Mouse (Mus musculus) midbrain, embryonic 14.5 days (tissue): ENCODE results near the gene Usf1. TPM values are rescaled to one million over a fixed set of nuclear protein-coding genes. Genes with fewer than 3 reads are reported as not detected.

ENCODE experiments used
- ATAC-seq: fragments of 200-750 bp; cut with Nextera tagmentation; 2 replicates; pipeline ENCODE4 v1.8.0; 2017; ENCODE audit warnings: moderate number of reproducible peaks, moderate library complexity; ENCODE audit not compliant: low FRiP score, low TSS enrichment
- DNase-seq: peaks from one replicate; pipeline ENCODE4 v3.0.0-alpha.2; 2015
- H3K27ac ChIP-seq: fragments of 300-500 bp; sonication (generic); replicated peaks from 2 replicates; pipeline ENCODE4 v1.5.1; 2014; ENCODE audit warnings: mild to moderate bottlenecking, low read depth, low read length, moderate library complexity
- H3K27me3 ChIP-seq: fragments of 300-500 bp; sonication (generic); 2 replicates; pipeline ENCODE4 v1.6.1; 2014; ENCODE audit warnings: low read length, control low read depth, mixed read lengths; ENCODE audit not compliant: control insufficient read depth, insufficient read depth
- H3K36me3 ChIP-seq: fragments of 300-500 bp; sonication (generic); 2 replicates; pipeline ENCODE4 v1.6.1; 2014; ENCODE audit warnings: low read length, control low read depth; ENCODE audit not compliant: control insufficient read depth, insufficient read depth
- H3K4me1 ChIP-seq: fragments of 300-500 bp; sonication (generic); 2 replicates; pipeline ENCODE4 v1.6.1; 2014; ENCODE audit warnings: mild to moderate bottlenecking, antibody characterized with exemption, low read length, control low read depth; ENCODE audit not compliant: control insufficient read depth, insufficient read depth
- H3K4me2 ChIP-seq: fragments of 300-500 bp; sonication (generic); 2 replicates; pipeline ENCODE4 v1.6.1; 2014; ENCODE audit warnings: mild to moderate bottlenecking, low read length, moderate library complexity
- H3K4me3 ChIP-seq: fragments of 300-500 bp; sonication (generic); replicated peaks from 2 replicates; pipeline ENCODE4 v1.5.1; 2014; ENCODE audit warnings: low read depth, low read length
- H3K9ac ChIP-seq: fragments of 300-500 bp; sonication (generic); replicated peaks from 2 replicates; pipeline ENCODE4 v1.6.1; 2014; ENCODE audit warnings: mild to moderate bottlenecking, low read length, moderate library complexity
- H3K9me3 ChIP-seq: fragments of 300-500 bp; sonication (generic); 2 replicates; pipeline ENCODE4 v1.6.1; 2016; ENCODE audit warnings: low read length, control low read depth, mixed read lengths; ENCODE audit not compliant: control insufficient read depth
- WGBS: fragments of 180-500 bp; shearing (Covaris S2); extraction: QIAGEN DNeasy Blood & Tissue Kit; methylation state at CpG from one replicate; pipeline ENCODE4 v1.1.7; 2014; 5-methylcytosine and 5-hydroxymethylcytosine counted together
- polyA plus RNA-seq: library from polyadenylated mRNA; unstranded; fragments of >200 nt; fragmentation: Nextera tagmentation; extraction: Ambion mirVana; gene quantifications from 2 replicates; pipeline ENCODE4 v1.2.1, GENCODE M21; 2014

Usf1 gene
- polyA plus RNA-seq, 1 experiment from 2014 or later: 207 TPM

DNA sequence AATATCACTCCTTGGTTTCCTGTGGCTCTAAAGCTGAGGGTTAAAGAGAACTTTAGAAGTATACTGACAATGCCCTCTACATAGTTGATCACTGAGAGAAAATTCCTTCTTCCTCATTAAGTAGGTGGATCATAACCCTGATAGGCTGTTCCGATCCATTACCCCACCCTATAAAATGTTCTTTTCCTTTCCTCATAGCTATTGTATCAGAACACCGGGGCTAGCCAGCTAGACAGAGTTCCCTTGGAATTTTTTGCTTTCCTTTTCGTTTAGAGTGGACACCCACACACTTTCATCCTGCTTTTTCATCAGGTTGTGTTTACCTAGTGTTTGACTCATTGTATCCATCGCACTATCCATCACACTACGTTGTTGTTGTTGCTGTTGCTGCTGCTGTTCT, 13.5 kb downstream of the Usf1 start:
- H3K27ac ChIP-seq: no peak overlapping the region
- 84% methylated on average over 5 of the region's 5 CpGs for WGBS
- H3K4me1 ChIP-seq: no peaks in the 10 kb centered on the region
- no peak overlapping the region for H3K9ac ChIP-seq
- H3K36me3 ChIP-seq: peaks cover 19% of the 10 kb centered on the region
- no peaks in the 10 kb centered on the region for H3K27me3 ChIP-seq
- ATAC-seq: no peak
- no peak overlapping the region for H3K4me2 ChIP-seq
- H3K4me3 ChIP-seq: no peak overlapping the region
- no peak for DNase-seq
- no peaks in the 10 kb centered on the region for H3K9me3 ChIP-seq

DNA sequence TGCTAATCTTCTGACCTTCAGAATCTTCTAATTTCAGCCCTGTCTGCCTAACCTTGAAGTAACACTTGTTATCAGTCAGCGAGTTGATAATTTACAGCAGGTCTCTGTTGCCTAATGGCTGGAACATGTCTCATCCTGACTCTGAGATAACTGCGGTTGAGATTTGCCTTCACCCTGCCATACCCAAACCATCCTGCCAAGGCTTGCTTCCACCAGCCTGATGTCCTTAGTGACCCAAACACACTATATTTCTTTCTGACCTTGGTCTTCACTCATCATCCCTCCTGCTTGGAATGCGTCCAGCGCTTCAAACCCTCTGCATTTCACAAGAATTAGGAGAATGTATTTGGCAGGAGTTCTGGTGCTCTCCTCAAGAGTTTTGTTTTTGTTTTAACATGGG, 14.0 kb downstream of the Usf1 start:
- Histone ChIP-seq H3K4me2 (no peak overlapping the region), H3K27ac (no peak overlapping the region), H3K9me3 (no peaks in the 10 kb centered on the region), H3K36me3 (peaks cover 14% of the 10 kb centered on the region), H3K9ac (no peak overlapping the region), H3K4me3 (no peak overlapping the region), H3K4me1 (no peaks in the 10 kb centered on the region), H3K27me3 (no peaks in the 10 kb centered on the region)
- ATAC-seq (no peak), DNase-seq (no peak)
- WGBS: 83% methylated on average over 4 of the region's 4 CpGs

DNA sequence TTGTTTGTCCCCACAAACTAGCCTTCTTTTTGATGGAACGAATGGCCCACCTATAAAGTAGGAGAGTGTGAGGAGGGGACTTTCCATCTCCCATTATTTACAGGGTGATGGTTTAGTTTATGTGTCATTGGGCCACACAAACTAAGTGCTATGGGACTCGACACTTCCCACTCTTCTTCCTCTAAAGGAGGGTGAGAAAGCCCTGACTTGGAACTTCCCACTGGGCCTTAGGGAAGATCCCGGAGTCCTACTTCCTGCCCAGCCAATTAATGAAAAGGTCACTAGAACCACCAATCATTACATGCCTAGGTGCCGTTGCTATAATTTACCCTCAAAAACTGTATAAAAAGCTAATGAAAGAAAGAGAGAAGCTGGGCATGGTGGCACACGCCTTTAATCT, 21.0 kb downstream of the Usf1 start:
- Histone ChIP-seq H3K4me1 (no peaks in the 10 kb centered on the region), H3K4me3 (no peak overlapping the region), H3K9ac (no peak overlapping the region), H3K27ac (no peak overlapping the region), H3K9me3 (no peaks in the 10 kb centered on the region), H3K27me3 (peaks cover 2% of the 10 kb centered on the region), H3K36me3 (no peaks in the 10 kb centered on the region), H3K4me2 (no peak overlapping the region)
- 88% methylated on average over 5 of the region's 5 CpGs for WGBS
- ATAC-seq: no peak
- DNase-seq: no peak

DNA sequence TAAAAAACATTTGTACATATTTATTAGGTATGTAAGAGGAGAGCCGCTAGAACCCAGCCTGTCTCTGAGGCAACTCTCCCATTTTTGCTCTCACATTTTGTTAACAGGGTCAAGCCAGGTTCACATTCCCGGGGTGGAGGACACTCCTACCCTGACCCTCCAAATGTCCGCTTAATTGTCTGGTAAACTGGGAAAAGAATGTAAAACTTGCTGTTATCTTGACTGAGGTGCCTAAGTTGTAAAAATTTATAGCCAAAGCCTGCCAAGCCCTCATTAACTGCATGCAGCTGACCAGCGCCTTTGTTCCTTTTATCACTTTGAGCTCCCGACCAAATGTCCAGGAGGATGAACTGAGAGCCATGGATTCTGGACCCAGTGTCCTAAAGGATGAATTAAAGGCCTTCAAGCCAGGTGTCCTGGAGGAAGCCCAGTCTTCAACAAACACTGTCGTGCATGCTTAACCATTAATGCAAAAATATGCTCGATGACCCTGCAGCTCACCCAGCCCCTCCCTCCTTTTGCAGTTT, 24.2 kb downstream of the Usf1 start:
- no peak for ATAC-seq
- Histone ChIP-seq H3K27ac (no peak overlapping the region), H3K4me2 (no peak overlapping the region), H3K9me3 (no peaks in the 10 kb centered on the region), H3K27me3 (peaks cover 30% of the 10 kb centered on the region), H3K36me3 (no peaks in the 10 kb centered on the region), H3K4me1 (peaks cover 12% of the 10 kb centered on the region; the same call in 1 of the 2 replicates), H3K4me3 (no peak overlapping the region), H3K9ac (no peak overlapping the region)
- DNase-seq: no peak
- WGBS: 77% methylated on average over 7 of the region's 7 CpGs

DNA sequence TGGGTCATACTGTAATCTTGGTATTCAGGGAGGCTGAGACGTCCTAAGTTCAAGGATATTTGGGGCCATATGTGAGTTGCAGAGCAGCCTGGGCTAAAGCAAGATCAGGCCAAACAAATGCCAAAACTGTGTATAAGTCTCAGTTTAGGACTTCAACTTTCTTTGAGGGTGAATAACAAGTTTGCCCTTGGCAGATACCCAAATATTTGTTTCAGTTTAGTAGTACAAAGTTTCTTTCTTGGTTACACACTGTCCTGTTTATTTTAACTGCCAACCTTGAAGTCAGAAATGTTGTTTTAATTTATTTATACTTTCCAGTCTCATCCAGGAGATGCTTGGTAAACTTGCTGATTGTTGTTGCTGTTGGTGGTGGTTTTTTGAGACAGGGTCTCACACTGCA, 24.9 kb downstream of the Usf1 start:
- H3K36me3 ChIP-seq: no peaks in the 10 kb centered on the region
- DNase-seq (no peak), ATAC-seq (no peak)
- peaks cover 12% of the 10 kb centered on the region; the same call in 1 of the 2 replicates for H3K4me1 ChIP-seq
- H3K9me3 ChIP-seq: no peaks in the 10 kb centered on the region
- H3K9ac ChIP-seq: no peak overlapping the region
- no peak overlapping the region for H3K4me3 ChIP-seq
- H3K27me3 ChIP-seq: peaks cover 30% of the 10 kb centered on the region
- no peak overlapping the region for H3K27ac ChIP-seq
- 71% methylated on average over 1 of the region's 1 CpGs for WGBS
- H3K4me2 ChIP-seq: no peak overlapping the region

DNA sequence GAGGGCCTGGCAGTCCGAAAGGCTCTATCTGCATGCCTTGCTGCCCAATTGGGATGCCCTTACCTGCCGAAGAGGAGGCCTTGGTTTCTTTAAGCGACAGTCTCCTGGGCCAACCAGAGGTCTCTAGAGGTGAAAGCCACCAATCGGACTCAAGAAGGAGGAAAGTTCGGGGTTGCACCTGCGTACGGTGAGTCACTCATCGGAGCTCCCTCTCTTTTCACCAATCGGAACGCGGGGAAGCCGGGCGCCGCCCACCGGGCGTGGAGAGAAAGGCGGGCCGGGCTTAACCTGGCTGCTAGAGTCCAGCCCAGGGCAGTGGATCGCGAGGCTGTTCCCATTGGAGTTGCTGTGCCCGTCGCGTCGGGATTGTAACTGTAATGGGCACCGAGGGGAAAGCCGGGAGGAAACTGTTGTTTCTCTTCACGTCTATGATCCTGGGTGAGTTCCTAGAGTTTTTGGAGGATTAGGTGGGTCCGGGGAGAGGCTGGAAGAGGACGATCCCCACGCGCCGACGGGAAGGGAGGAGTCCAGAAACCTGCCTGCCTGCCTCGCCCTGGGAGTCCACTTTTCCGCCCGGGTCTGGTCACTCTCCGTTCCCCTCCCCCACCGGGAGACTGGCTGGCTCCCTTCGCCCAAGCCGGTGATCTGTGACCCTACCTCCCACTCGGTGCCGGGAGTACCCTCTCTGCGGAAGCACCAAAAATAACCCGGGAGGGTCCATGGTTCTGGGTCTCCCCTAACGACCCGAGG, 26.3 kb downstream of the Usf1 start, which contains the start of gene F11r:
TSS of gene F11r (plus strand) at position 272 of the 750 bp plus-strand sequence.
- Histone ChIP-seq H3K27me3 (peaks cover 30% of the 10 kb centered on the region), H3K4me2 (peak within 1 kb of the TSS; percentile 51), H3K36me3 (no peaks in the 10 kb centered on the region), H3K9me3 (no peaks in the 10 kb centered on the region), H3K4me1 (peaks cover 12% of the 10 kb centered on the region; the same call in 1 of the 2 replicates), H3K9ac (peak within 1 kb of the TSS; percentile 23; the same call in 1 of the 2 replicates), H3K27ac (no peak within 1 kb of the TSS), H3K4me3 (peak within 1 kb of the TSS; percentile 33)
- WGBS: 1% methylated on average over 43 of the region's 46 CpGs
- peak; percentile 43 for ATAC-seq
- DNase-seq: peak; percentile 53

DNA sequence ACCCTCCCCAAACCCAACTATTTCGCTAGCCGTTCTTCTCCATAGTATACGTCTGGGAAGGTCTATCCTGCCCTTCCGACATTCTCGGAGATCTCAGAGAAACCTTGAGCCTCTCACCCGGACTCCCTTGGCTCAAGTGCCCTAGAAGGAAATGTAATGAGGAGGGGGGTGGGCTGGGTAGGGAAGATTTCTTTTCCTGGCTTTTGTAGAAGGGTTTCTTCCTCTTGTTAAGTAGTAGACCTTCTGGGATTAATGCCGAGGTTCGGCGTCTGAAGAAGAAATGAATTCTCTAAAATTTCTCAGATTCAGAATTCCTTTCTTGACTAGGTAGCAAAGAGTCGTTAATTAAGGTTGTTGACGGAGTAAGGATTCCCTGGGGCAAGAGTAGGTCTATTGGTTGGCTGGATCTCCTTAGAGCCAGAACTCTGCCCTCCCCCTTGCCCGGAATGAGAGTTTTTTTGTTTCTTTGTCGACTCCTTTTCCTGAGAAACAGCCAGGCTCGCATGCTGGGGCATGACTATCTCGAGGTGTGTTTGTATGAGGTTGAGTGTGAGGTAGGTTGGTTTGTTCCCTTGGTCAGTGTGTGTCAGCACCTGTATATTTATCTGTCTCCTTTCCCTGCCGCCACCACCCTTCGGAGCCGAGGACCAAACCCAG, 27.0 kb downstream of the Usf1 start:
- Histone ChIP-seq H3K4me3 (peak overlapping the region; percentile 33), H3K9me3 (no peaks in the 10 kb centered on the region), H3K36me3 (no peaks in the 10 kb centered on the region), H3K9ac (0 out of 2 replicates have a peak overlapping the region, but pooled peaks have one; percentile 23), H3K27me3 (peaks cover 30% of the 10 kb centered on the region), H3K4me2 (peak overlapping the region; percentile 51), H3K27ac (no peak overlapping the region), H3K4me1 (peaks cover 12% of the 10 kb centered on the region; the same call in 1 of the 2 replicates)
- no peak for DNase-seq
- whole genome bisulfite sequencing: 7% methylated on average over 18 of the region's 18 CpGs
- no peak for ATAC-seq

DNA sequence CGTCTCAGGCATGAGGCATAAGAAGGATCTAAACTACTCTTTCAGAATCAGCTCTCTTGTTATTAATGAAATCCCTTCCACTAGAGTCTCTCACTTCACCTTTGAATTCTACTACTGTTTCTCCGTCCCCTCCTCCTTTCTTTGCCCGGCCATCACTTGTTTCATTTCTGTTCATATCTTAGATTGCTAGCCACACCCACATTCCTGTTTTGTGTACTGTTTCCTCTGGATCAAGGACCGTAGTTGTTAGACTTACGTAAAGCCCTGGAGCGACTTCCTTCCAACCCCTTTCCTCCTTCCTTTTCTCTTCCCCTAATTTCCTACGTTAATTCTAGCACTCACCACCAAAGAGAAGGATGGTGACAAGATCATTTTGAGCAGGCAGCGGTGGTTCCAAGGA, 28.0 kb downstream of the Usf1 start:
- Histone ChIP-seq H3K9ac (no peak overlapping the region), H3K4me1 (peaks cover 12% of the 10 kb centered on the region; the same call in 1 of the 2 replicates), H3K27ac (no peak overlapping the region), H3K36me3 (no peaks in the 10 kb centered on the region), H3K4me3 (no peak overlapping the region), H3K9me3 (0 out of 2 replicates have a peak, but pooled peaks cover 5% of the 10 kb centered on the region), H3K4me2 (no peak overlapping the region), H3K27me3 (peaks cover 30% of the 10 kb centered on the region)
- no peak for DNase-seq
- WGBS: 60% methylated on average over 8 of the region's 8 CpGs
- ATAC-seq: no peak
